Mouse (Mus musculus) forebrain, embryonic 11.5 days (tissue): Measurements from ENCODE around the gene Wfs1. TPM values are rescaled to one million over a fixed set of nuclear protein-coding genes. Genes with fewer than 3 reads are reported as not detected.
A peak's percentile ranks its signal among the peaks of the same experiment; 100 is the strongest.

Source experiments
- ATAC-seq: fragments of 200-750 bp; cut with Nextera tagmentation; replicated peaks from 2 replicates; pipeline ENCODE4 v1.8.0; 2017; ENCODE audit warnings: moderate TSS enrichment; ENCODE audit not compliant: low FRiP score
- DNase-seq: peaks from one replicate; pipeline ENCODE4 v3.0.0-alpha.2; 2017; ENCODE audit warnings: low spot score
- H3K27ac ChIP-seq: fragments of 300-500 bp; sonication (generic); 2 replicates; pipeline ENCODE4 v1.5.1; 2014; ENCODE audit warnings: low read depth, low read length
- H3K27me3 ChIP-seq: fragments of 300-500 bp; sonication (generic); 2 replicates; pipeline ENCODE4 v1.6.1; 2014; ENCODE audit warnings: mild to moderate bottlenecking, low read length, mixed read lengths; ENCODE audit not compliant: control insufficient read depth, insufficient read depth
- H3K36me3 ChIP-seq: fragments of 300-500 bp; sonication (generic); 2 replicates; pipeline ENCODE4 v1.6.1; 2014; ENCODE audit warnings: mild to moderate bottlenecking, low read length, moderate library complexity, mixed read lengths; ENCODE audit not compliant: control insufficient read depth, insufficient read depth
- H3K4me1 ChIP-seq: fragments of 300-500 bp; sonication (generic); replicated peaks from 2 replicates; pipeline ENCODE4 v1.6.1; 2014; ENCODE audit warnings: low read length, mixed read lengths; ENCODE audit not compliant: control insufficient read depth, insufficient read depth
- H3K4me2 ChIP-seq: fragments of 300-500 bp; sonication (generic); 2 replicates; pipeline ENCODE4 v1.6.1; 2014; ENCODE audit warnings: low read depth, mild to moderate bottlenecking, low read length, moderate library complexity, mixed read lengths; ENCODE audit not compliant: severe bottlenecking
- H3K4me3 ChIP-seq: fragments of 300-500 bp; sonication (generic); 2 replicates; pipeline ENCODE4 v1.5.1; 2014; ENCODE audit warnings: low read depth, low read length
- H3K9ac ChIP-seq: fragments of 300-500 bp; sonication (generic); 2 replicates; pipeline ENCODE4 v1.6.1; 2014; ENCODE audit warnings: low read length
- H3K9me3 ChIP-seq: fragments of 300-500 bp; sonication (generic); 2 replicates; pipeline ENCODE4 v1.6.1; 2016; ENCODE audit warnings: low read length, mixed read lengths; ENCODE audit not compliant: control insufficient read depth
- WGBS: fragments of 180-500 bp; shearing (Covaris S2); extraction: QIAGEN DNeasy Blood & Tissue Kit; methylation state at CpG from one replicate; pipeline ENCODE4 v1.1.7; 2014; 5-methylcytosine and 5-hydroxymethylcytosine counted together
- polyA plus RNA-seq: library from polyadenylated mRNA; unstranded; fragments of >200 nt; fragmentation: Nextera tagmentation; extraction: Ambion mirVana; gene quantifications from 2 replicates; pipeline ENCODE4 v1.2.1, GENCODE M21; 2014

Wfs1 gene
- polyA plus RNA-seq, result 8.8 and 9.3 TPM in 2 replicates

DNA sequence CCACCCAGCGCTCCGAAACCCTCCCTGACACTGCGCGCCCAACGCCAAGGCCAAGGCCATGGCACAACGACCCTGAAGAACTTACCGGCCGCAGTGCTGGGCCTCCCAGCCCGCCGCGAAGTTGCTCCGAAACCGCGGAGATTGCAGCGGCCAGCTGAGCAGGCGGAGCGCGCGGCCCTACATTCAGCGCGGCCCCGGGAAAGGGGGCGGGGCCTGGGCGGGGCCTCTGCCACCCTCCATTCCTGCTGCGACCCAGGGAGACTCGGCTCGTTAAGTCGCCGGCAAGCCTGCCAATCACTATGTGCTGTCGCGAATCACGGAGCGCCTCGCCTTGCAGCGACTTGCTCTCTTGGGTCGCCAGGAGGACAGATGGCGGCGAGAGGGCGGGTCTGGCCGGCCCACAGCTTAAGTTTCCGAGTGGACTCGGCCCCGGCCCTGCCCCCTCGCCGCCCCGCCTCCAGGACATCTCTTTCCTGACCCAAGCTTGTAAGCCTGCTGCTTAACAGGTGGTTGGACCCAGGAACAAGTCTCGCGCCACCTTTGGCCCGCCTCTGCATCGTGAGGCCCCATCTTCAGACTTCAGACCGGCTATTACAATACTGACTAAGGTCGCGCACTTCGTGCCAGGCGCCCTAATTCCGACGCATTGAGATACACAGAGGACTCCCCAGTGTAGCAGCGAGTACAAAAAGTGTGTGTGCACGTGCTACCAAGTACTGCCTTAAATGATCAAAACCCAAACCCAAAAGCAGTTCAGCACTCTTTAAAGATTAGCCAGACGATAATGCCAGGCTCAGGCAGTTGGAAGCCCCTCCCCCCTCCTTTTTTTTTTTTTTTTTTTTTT is at the start of gene Wfs1:
Wfs1 (minus strand) TSS at position 425 of the 844 bp plus-strand sequence.
- Histone ChIP-seq H3K9ac (peak within 1 kb of the TSS; percentile 66), H3K36me3 (no peaks in the 10 kb centered on the region), H3K4me1 (no peaks in the 10 kb centered on the region; the same call in 1 of the 2 replicates), H3K27ac (peak within 1 kb of the TSS; percentile 25; the same call in 1 of the 2 replicates), H3K27me3 (no peaks in the 10 kb centered on the region), H3K9me3 (no peaks in the 10 kb centered on the region), H3K4me2 (peak within 1 kb of the TSS; percentile 91), H3K4me3 (peak within 1 kb of the TSS; percentile 68)
- WGBS, result under 1% methylated on average over 59 of the region's 60 CpGs
- DNase-seq, result peak; percentile 98
- ATAC-seq, result peak; percentile 97

DNA sequence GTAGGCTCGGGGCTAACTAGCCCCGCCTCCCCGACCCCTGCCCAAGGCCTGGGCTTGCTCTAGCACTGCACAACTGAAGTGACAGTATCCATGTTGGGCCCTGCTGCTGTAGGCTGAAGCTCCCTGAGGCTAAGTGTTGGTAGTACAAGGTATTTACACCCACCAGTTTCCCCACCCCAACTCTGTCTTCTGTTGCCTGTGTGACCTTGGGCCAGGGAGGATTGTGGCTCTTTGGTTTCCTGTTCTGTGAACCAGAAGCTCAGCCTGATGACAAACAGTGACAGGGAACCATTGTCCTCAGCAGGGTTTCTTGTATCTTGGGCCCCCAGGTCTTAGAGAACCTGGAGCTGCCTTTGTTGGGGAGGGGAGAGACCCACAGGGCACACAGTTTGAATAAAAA is 47.9 kb upstream of the Wfs1 start:
- Histone ChIP-seq H3K9ac (no peak overlapping the region), H3K27me3 (0 out of 2 replicates have a peak, but pooled peaks cover 2% of the 10 kb centered on the region), H3K27ac (no peak overlapping the region), H3K9me3 (no peaks in the 10 kb centered on the region), H3K36me3 (no peaks in the 10 kb centered on the region), H3K4me3 (no peak overlapping the region), H3K4me1 (0 out of 2 replicates have a peak, but pooled peaks cover 3% of the 10 kb centered on the region), H3K4me2 (no peak overlapping the region)
- ATAC-seq, result no peak
- WGBS, result 72% methylated on average over 3 of the region's 3 CpGs
- no peak for DNase-seq

- no peaks in the 10 kb centered on the region for H3K36me3 ChIP-seq
- peaks cover 8% of the 10 kb centered on the region for H3K27me3 ChIP-seq
- no peak overlapping the region for H3K9ac ChIP-seq
- no peak overlapping the region for H3K4me3 ChIP-seq
- WGBS, result 82% methylated on average over 6 of the region's 6 CpGs
- H3K27ac ChIP-seq, result no peak overlapping the region
- no peak overlapping the region for H3K4me2 ChIP-seq
- 0 out of 2 replicates have a peak, but pooled peaks cover 1% of the 10 kb centered on the region for H3K4me1 ChIP-seq
- ATAC-seq (no peak), DNase-seq (no peak)
- no peaks in the 10 kb centered on the region for H3K9me3 ChIP-seq
These were observed 46.9 kb upstream of the Wfs1 start for GRCm38 (mm10) chr5:37035896-37036295.

DNA sequence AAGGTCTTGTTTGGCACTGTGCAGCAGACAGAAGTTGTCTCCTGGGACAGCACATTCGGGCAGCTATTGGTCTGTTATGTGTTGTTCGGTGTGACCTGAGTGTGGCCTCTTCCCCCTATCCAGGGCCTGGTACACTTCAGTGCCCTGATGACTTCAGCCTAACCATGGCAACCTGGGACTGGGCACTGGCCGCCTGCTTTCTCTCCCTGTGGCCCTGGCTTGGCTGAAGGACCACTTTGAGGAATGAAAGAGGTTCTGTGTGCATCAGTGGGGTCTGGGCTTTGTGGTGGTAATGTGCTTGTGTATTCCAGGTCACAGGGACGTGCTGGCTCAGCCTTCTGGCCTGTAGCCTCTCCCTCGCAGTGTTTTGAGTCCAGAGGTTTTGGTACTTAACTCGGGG is 46.2 kb upstream of the Wfs1 start:
- Histone ChIP-seq H3K4me1 (no peaks in the 10 kb centered on the region), H3K9me3 (no peaks in the 10 kb centered on the region), H3K4me2 (no peak overlapping the region), H3K27me3 (peaks cover 14% of the 10 kb centered on the region), H3K36me3 (no peaks in the 10 kb centered on the region), H3K9ac (no peak overlapping the region), H3K4me3 (no peak overlapping the region), H3K27ac (no peak overlapping the region)
- no peak for DNase-seq
- ATAC-seq, result no peak
- WGBS, result 76% methylated on average over 6 of the region's 6 CpGs

DNA sequence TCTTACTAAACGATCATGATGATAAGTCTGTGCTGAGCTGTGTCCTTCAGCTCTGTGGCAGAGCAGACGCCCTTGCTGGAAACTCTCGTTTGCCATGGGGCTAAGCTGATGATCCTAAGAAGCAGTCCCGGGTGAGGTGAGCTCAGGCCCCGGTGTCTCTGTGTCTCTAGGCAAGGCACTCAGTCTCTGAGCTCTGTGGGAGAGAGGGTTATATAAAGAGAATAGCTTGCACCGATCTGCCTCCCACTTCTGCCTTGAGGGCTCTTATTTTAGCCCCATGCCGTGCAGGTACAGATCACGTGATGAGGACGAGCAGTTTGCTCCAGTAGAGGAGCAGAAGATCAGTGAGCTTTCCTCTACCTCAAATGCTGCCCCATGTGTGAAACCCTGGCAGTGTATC is 41.7 kb upstream of the Wfs1 start:
- H3K27ac ChIP-seq, result no peak overlapping the region
- no peaks in the 10 kb centered on the region for H3K9me3 ChIP-seq
- no peak overlapping the region for H3K4me2 ChIP-seq
- no peaks in the 10 kb centered on the region for H3K36me3 ChIP-seq
- ATAC-seq (no peak), DNase-seq (no peak)
- H3K27me3 ChIP-seq, result peaks cover 46% of the 10 kb centered on the region
- H3K9ac ChIP-seq, result no peak overlapping the region
- 53% methylated on average over 9 of the region's 9 CpGs for WGBS
- no peak overlapping the region for H3K4me3 ChIP-seq
- H3K4me1 ChIP-seq, result peaks cover 6% of the 10 kb centered on the region

DNA sequence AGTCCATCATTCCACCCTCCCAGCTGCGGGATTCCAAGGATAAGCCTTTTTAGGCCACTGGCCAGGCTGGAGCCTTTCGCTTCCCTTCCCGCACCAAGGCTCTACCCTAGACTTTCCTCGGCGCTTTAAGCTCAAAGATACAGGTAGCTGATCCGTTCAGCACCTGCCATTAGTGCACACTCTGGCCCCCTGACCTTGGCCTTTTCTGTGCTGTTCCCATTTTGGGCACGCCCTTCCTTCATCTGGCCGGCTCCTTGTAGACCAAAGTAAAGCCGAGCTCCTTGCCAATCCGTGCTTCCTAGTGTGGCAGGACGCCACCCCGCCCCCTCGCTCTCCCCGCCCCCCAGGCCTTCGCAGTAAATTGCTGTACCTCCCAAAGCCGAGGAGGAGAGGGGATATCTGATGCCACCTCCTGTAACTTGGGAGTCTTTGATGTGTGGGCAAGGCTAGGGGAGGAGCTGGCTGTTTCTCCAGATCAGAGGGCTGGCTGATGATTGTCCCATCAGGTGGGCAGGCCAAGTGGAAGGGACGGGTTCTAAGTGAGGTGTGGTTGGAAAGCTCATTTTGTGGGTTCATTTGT is 40.4 kb upstream of the Wfs1 start:
- Histone ChIP-seq H3K36me3 (no peaks in the 10 kb centered on the region), H3K9ac (no peak overlapping the region), H3K4me1 (peaks cover 6% of the 10 kb centered on the region), H3K27me3 (peaks cover 46% of the 10 kb centered on the region), H3K4me2 (peak overlapping the region; percentile 98), H3K4me3 (peak overlapping the region; percentile 50), H3K9me3 (no peaks in the 10 kb centered on the region), H3K27ac (no peak overlapping the region)
- WGBS, result under 1% methylated on average over 17 of the region's 17 CpGs
- no peak for DNase-seq
- ATAC-seq, result no peak

DNA sequence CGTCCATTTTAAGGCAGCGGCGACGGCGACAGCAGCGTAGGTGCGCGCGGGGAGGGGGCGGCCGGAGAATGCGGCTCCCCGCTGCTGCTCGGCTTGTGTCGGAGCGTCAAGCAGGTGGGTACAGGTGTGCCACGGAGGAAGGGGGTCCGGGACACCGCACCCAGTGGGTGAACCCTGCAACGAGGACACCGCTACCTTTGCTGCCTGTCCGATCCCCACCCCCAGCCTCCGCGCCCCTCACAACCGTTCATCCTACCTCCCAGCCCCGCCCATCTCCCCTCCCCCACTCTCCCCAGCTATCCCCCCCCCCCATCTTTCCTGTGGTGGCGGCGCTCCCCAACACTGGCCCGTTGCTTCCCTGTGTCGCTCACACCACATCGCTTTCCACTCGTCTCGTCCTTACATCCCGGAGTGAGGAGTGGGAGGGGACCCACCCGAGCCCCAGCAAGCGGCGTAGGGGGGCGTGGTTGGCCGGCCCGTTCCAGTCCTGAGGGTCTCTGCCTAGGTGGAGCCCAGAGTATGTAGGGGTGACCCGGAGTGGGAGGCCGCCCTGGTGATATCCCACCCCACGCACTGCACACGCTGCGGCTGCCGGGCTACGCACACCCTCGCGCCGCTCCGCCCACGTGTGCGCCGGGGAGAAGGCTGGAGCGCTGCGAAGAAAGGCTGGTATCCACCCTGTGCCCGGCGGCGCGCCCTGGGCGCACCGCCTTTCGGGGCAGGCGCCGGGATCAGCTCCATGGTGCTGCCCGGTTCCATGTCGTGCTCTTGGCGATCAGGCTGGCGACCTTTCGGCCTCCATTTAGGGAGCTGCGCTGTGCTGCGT is 39.7 kb upstream of the Wfs1 start:
- ATAC-seq, result peak; percentile 76
- peaks cover 6% of the 10 kb centered on the region for H3K4me1 ChIP-seq
- no peaks in the 10 kb centered on the region for H3K9me3 ChIP-seq
- H3K9ac ChIP-seq, result peak overlapping the region; percentile 35
- H3K27ac ChIP-seq, result no peak overlapping the region
- DNase-seq, result peak; percentile 69
- peak overlapping the region; percentile 98 for H3K4me2 ChIP-seq
- 1% methylated on average over 70 of the region's 72 CpGs for WGBS
- peaks cover 46% of the 10 kb centered on the region for H3K27me3 ChIP-seq
- H3K4me3 ChIP-seq, result peak overlapping the region; percentile 50
- H3K36me3 ChIP-seq, result no peaks in the 10 kb centered on the region

DNA sequence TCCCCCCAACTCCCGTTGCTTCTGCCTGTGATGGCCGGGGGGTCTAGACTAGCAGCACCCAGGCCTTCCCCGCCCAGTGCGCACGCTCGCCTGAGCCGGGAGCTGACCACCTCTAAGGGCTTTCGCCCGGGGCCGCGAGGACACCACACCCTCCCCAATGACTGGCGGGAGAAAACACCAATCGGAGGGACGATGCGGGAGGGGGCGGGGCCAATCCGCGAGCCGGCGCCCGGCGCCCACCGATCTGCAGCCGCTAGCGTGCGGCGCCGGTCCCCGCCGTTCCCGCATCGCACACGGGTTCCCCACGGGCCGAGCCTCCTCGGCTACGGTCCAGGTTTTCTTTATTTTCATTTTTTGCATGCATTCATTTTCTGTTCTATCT is 39.1 kb upstream of the Wfs1 start:
- peak overlapping the region; percentile 50 for H3K4me3 ChIP-seq
- under 1% methylated on average over 37 of the region's 37 CpGs for WGBS
- ATAC-seq, result peak; percentile 89
- H3K36me3 ChIP-seq, result no peaks in the 10 kb centered on the region
- peaks cover 6% of the 10 kb centered on the region for H3K4me1 ChIP-seq
- peak overlapping the region; percentile 98 for H3K4me2 ChIP-seq
- no peaks in the 10 kb centered on the region for H3K9me3 ChIP-seq
- no peak overlapping the region for H3K27ac ChIP-seq
- peak; percentile 92 for DNase-seq
- peak overlapping the region; percentile 56 for H3K9ac ChIP-seq
- peaks cover 46% of the 10 kb centered on the region for H3K27me3 ChIP-seq
